In the genomic region with DNA sequence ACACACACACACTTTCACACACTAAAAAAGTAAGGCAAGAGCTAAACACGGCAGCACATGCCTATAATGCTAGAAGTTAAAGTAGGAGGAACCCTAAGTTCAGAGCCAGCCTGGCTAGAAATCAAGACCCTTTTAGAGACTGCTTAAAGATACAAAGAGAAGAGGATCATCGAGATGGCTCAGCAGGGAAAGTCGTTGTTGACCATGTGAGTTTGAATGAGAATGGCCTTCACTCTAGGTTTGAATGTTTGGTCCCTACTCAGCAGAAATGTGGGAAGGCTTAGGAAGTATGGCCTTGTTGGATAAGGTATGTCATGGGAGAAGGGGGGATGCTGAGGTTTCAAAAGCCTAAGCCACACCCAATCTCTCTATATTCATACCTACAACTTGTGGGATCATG, we compare ENCODE assay signal across 24 mouse cellular contexts.
"Had no signal": no experiment of that assay in that cellular context is flagged by ENCODE, and none has a peak within 500 bp of the region (broad histone marks: within the 10 kb centered on the region; RNA-seq: fewer than 3 reads in every experiment).

No protein-coding gene starts in this region.

- H3K36me3 ChIP-seq: hindbrain, embryonic 13.5 days; hindbrain, embryonic 15.5 days; limb, embryonic 12.5 days had no signal

- DNase-seq: gastrocnemius, postnatal 14 days; gastrocnemius, postnatal 36 days; heart, adult 11 months; heart, adult 2 months; heart, postnatal 14 days; heart, postnatal 36 days; kidney, adult 11 months; kidney, adult 2 months; kidney, adult 9 months; kidney, postnatal 14 days; kidney, postnatal 36 days; liver; liver, embryonic 13.5 days had no signal

- H3K27ac ChIP-seq: heart, adult 2 months; heart, embryonic 13.5 days; heart, embryonic 15.5 days; hindbrain, embryonic 13.5 days; hindbrain, embryonic 15.5 days; hindbrain, postnatal 0 days; kidney, embryonic 15.5 days; kidney, postnatal 0 days; left cerebral cortex, adult 2 months; limb, embryonic 10.5 days; limb, embryonic 12.5 days; liver, embryonic 13.5 days; liver, embryonic 15.5 days had no signal

- H3K4me3 ChIP-seq: heart, adult 2 months; heart, embryonic 13.5 days; heart, embryonic 15.5 days; hindbrain, embryonic 13.5 days; hindbrain, embryonic 15.5 days; kidney, embryonic 15.5 days; left cerebral cortex, adult 2 months; limb, embryonic 10.5 days; limb, embryonic 12.5 days; liver, embryonic 13.5 days; liver, embryonic 15.5 days had no signal

- H3K4me1 ChIP-seq: limb, embryonic 10.5 days had no signal

- H3K9ac ChIP-seq: heart, embryonic 13.5 days; heart, embryonic 15.5 days; hindbrain, embryonic 13.5 days; hindbrain, embryonic 15.5 days; kidney, embryonic 15.5 days; limb, embryonic 12.5 days; liver, embryonic 13.5 days; liver, embryonic 15.5 days had no signal

- H3K9me3 ChIP-seq: heart, embryonic 13.5 days; heart, embryonic 15.5 days; hindbrain, embryonic 13.5 days; hindbrain, embryonic 15.5 days; kidney, embryonic 15.5 days; limb, embryonic 10.5 days; limb, embryonic 12.5 days; liver, embryonic 13.5 days; liver, embryonic 15.5 days had no signal
